Mouse (Mus musculus): ENCODE data around the gene Wdr48.

The Wdr48 gene

DNA sequence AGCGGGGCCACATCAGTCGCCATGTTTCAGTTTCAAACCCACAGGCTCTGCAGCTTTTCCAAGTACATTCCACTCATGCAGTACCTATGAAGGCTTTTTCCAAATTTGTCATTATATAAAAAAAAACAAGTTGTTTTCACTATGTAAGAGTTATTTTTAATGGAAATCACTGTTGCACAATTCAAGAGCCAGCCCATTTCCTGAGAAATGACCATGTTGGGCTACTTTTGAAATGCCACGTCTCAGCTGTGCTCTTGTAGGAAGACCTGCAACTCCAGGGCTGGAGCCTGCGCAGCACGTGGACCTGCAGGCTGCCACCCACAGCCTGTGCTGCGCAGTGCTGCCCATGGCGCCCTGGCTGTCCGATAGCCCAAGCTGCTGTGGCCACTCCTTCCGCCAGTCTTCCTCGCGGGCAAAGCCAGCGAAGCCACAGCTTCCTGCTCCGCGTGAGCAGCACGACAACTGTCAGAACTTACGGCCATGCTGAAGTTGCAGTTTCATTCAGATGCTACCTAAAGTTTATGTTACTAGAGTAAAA lies 30.5 kb downstream of the Wdr48 start:
- no peak for DNase-seq (ENCODE audit: low read depth, low spot score)

DNA sequence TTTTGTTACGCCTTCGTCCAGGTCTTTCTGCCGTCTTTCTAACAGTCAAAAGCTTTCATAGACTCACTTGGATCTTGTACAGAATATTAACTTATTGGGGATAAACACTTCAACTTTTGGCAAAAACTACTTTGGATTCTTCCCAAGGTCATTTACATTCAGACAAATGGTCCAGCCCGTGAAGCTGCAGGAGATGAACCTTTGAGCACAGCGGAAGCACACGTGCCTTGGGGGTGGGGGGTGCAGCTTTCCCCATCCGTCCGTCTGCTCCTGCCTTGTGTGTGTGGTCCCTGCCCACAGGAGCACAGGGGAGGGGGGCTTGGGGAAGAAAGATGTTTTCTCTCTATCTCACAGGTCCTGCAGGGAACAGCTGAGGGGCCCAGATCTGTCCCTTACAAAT lies 31.1 kb downstream of the Wdr48 start:
- no peak for DNase-seq (ENCODE audit: low read depth, low spot score)

DNA sequence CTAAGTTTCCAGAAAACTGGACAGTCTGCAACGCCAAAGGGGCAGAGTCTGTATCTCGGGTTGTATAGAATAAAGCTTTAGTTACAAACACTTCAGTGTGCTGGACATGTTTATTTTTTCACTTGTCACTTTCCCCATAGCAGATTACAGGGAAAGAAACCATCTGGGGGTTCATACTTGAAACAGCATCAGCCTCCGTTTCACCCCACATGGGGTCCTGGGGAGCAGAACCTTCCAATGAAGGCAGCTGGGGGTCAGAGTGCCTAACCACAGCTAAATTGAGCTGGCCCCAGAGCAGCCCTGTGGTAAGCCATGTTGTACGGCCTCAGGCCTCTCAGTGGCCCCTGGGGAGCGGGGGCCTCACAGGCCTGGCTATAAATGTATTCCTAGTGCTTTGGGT lies 31.8 kb downstream of the Wdr48 start:
- DNase-seq (ENCODE audit: low read depth, low spot score): no peak

DNA sequence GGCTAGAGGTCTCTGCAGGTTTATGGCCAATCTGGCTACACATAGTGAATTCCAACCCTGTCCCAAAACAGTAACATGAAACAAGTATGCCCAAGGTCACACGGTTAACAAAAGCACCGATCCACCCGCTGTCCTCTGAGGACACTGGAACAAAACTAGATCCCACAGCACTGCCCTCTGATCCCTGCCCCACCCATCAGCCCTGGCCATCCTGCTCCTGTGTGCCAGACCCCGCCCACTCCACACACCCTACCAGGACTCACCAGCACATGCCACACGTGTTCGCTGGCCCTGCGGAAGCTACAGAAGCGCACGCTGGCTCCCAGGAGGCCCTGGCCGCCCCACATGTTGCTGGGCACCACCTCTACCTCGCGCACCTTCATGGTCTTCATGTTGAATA lies 37.7 kb downstream of the Wdr48 start:
- no peak for DNase-seq (ENCODE audit: low read depth, low spot score)

DNA sequence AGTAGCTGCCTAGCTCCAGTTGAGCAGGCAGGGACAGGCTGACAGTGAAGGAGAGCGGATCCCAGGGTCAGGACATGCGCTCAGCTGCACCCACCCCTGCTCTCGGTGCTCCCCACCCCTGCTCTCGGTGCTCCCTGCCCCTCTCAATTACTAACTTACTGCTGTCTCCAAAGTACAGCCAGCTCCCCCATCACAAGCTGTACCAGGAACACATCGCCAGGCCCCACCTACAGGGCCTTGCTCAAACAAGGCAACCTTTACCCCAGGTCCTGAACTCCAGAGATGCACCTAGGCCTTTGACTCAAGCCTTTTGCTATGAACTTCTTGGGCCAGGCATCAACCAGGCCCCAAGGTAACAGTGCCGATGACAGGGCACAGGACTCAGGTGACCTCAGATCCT lies 39.0 kb downstream of the Wdr48 start:
- DNase-seq (ENCODE audit: low read depth, low spot score): no peak

DNA sequence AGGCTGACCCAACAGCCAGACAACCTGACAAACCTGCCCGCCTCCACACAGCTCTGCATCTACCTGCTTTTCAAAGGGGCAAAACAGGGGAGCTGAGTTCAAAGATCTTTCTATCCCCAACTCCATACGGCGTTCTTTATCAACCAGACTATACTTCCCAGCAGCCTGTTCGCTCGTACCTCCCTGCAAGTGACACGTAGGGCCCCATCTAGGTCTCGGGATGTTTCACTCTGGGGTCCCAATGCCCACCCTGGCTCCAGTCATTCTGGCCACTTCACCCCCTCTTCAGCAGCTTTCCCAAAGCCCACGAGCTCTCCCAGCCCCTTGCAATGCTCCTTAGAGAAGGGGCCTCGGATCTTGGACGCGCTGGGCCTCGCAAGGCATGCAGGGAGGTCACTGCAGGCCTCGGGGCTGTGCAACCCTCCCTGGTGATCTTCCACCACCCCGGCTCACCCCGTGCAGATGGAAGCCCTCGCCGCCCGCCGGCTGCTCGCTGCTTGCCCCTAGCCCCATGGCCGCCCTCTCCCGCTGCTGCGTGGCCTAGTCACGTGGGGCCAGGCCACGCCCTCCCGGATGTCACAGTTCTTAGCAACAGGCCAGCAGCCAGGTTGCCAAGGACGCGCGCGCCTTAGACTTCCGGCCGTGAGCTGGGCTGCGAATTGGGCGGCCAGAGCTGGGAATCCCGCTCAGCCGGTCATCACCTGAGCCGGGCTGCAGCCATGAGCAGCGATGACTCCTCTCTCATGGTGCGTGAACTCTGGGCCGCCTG lies 42.5 kb downstream of the Wdr48 start, which contains the start of the genes Gorasp1 and Ttc21a:
Gene Gorasp1, minus strand, starts transcription at position 561 of the 769 bp plus-strand sequence.
Gene Ttc21a, plus strand, starts transcription at position 602 of the 769 bp plus-strand sequence.
- peak; percentile 91 for DNase-seq (ENCODE audit: low read depth, low spot score)

DNA sequence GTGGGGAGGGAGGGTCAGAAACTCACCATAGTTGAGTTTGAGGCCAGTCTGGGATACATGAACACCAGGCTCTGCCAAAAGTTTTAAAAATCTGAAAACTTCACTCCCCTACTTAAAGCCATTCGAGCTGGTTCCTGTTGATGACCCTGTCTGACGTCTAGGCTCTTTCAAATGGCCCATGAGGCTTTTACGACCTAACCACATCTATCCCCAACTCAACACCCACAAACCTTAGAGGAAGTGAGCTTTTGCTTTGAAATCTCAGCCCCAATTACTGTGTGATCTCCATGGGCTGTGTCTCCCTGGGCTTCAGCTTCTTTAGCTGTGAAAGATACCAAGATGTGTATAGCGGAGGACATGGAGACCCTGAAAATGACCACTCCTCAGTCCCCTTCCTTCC lies 43.8 kb downstream of the Wdr48 start:
- no peak for DNase-seq (ENCODE audit: low read depth, low spot score)

DNA sequence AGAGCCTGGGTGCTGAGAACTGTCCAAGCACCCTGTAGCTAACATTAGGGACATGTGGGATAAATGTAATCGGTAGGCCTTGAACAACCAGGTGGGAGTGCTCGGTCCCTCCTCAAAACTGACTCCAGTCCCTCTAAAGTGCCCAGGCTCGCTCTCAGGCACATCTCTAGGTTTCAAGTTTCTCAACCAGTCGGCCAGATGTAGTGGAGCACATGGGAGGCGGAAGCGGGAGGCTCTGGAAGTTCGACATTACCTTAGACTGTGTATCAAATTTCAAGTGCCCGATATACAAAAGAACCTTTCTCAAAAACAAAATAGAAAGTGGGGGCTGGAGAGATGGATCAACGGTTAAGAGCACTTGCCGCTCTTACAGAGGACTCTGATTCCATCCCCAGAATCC lies 45.0 kb downstream of the Wdr48 start:
- no peak for DNase-seq (ENCODE audit: low read depth, low spot score)

DNA sequence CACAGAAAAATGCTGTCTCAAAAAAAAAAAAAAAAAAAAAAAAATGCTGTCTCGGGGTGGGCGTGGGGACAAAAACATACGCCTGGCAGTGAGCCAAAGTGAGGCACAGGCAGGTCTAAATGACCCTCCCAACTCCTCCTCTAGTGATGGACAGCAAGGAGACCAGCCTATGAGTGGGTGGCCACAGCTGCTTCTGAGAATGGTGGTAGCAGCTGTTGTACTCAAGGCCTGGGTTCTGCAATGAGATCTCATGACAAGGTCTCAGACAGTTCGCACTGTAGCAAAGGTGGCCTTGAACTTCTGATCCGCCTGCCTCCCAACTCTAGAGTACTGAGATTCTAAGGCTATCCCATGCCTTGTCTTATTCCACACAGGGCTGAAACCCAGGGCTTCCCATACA lies 46.7 kb downstream of the Wdr48 start:
- DNase-seq (ENCODE audit: low read depth, low spot score): no peak

DNA sequence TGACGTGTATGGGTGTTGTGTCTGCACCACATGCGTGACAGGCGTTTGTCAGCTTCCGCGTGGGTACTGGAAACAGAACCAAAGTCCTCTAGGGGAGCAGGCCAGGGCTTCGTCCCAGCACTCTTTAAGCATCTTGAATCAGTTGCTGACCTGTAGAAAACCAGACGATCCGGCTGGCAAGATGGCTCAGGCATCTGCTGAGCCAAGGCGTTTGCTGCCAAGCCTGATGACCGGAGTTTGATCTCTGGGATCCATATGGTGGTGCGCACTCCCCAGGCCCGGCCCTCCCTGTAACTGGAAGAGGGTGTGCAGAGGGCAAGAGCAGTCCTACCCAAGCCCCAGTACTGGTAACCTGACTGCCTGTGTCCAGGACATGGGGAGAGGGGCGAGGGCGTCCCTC lies 47.2 kb downstream of the Wdr48 start:
- no peak for DNase-seq (ENCODE audit: low read depth, low spot score)

DNA sequence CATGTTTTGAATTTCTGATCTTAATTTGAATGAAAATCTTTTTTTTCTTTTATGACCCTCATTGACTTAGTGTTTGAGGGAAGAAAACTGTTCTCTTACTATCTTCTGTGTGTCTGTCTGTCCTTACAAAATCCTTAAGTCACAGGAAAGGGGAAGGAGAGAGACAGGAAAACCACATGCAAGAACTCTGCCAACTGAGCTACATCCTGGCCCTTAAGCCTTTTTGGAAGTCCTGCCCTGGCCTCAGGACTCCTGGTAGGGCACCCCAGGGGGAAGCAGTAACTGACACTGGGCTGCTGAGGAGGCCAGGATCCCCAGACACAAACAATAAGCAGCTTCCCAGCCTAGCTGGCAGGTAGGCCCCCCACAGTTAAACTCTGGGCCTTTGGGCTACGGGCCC lies 48.6 kb downstream of the Wdr48 start:
- DNase-seq (ENCODE audit: low read depth, low spot score): no peak

DNA sequence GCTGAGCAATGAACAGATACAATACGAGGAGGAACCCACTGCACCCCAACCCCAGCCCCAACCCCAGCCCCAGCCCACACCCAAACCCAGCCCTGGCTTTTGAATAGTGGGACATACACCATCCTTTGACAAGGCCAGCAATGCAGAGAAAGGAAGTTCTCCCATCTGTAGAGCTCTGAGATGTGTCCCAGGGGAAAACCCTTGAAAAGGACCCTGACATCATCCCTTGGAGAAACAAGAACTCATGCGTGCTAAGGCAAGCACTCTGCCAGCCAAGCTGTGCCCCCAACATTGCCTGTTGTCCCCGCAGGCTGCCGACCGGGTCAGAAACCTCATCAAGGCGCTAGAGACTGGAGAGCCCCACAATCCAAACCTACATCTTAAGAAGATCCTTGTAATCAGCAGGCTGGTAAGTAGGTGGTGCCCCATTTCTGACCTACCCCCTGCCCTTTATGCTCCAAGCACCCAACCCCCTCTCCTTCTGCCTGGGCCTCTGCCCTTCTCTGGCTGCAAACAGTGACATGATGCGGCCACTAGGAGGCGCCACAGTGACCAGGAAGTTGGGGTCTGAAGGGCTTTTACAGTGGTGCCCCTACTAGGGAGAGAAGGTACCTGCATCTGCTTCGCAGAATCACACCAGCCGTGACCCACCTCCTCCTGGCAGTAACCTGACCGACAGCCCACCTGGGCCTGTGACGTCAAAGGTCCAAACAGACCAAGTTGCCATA lies 50.7 kb downstream of the Wdr48 start:
- no peak for DNase-seq (ENCODE audit: low read depth, low spot score)

DNA sequence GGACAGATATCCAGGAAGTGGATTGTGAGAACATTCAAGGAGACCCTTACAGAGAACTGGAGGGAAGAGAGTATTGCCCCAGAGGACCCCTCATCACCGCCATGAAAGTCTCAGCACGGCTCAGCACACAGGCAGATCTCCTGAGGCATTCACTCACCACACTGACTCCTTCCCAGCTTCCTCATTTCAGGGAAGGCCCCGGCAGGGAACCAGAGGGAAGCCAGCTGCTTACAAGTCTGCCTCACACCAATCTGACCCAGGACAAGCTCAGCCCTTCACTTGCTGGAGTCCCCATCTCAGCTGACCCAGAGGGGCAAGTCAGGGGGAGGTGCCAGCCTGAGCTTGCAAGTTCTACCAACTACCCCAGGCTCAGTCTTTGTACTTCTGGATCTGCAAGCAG lies 54.1 kb downstream of the Wdr48 start:
- DNase-seq (ENCODE audit: low read depth, low spot score): no peak

DNA sequence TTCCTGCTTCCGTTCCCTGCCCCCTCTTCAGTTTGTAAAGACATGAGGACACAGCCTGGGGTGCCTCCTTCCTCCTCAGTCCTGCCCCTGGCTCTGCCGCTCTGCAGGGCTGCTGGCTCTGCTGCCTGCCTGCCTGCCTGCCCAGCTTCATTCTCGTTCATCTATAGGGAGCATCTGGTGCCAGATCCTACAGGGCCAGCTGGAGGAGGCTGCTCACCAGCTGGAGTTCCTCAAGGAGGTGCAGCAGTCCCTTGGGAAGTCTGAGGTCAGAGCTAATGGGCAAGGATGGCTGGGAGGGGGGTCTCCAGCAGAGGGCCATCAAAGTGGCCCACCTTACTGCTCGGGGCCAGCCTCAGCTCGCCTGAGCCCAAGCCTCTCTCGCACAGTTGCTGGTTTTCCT lies 55.8 kb downstream of the Wdr48 start:
- no peak for DNase-seq (ENCODE audit: low read depth, low spot score)

DNA sequence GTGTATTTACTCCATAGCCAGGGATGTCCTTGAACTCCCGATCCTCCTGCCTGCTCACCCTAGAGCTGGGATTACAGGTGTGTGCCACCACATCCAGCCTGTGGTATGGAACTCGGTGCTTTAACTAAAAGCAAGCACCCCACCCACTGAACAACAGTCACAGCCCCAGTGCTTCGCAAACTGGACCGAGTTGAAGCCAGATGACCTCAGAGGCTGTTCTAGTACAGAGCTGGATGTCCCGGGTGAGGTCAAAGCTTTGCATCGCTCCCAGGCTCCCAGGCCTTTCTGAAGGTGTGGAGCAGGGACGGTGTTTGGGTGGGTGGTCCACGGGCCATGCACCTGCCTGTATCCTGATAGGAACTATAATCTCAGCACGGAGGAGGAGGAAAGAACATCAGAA lies 56.7 kb downstream of the Wdr48 start:
- no peak for DNase-seq (ENCODE audit: low read depth, low spot score)

DNA sequence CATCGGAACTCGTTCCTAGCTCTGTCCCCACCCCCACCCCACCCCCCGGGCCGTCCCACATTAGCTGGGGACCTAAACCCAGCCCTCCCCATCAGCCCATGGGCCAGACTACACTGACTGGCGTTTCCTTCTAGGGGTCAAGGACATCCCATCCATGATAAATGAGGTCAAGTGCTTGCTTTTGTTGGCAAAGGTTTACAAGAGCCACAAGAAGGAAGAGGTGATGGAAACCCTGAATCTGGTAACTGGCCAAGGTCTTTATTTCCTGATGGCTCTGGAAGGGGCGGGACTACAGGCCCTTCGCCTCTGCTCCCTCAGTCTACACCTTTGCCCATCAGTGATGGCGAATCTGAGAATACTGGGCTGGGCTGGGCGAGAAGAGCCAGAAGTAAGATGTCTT lies 64.2 kb downstream of the Wdr48 start:
- no peak for DNase-seq (ENCODE audit: low read depth, low spot score)

DNA sequence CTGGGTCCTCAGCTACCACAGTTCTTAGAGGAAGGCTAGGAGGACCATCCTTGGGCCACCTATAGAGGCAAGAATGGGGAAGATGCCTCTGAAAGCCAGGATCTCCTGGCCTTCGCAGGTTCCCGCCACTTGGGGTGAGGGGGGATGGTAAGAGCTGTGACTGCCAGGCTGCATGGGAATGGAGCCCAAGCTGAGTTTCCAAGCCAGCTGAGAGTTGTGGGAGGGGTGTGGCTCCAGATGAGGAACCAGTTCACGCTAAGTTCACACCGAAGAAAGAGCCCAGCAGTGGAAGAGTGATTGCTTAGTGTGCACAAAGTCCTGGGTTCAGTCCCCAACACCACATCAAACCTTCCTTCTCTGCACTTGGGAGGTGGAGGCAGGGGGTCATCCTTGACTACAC lies 67.5 kb downstream of the Wdr48 start:
- DNase-seq (ENCODE audit: low read depth, low spot score): no peak

DNA sequence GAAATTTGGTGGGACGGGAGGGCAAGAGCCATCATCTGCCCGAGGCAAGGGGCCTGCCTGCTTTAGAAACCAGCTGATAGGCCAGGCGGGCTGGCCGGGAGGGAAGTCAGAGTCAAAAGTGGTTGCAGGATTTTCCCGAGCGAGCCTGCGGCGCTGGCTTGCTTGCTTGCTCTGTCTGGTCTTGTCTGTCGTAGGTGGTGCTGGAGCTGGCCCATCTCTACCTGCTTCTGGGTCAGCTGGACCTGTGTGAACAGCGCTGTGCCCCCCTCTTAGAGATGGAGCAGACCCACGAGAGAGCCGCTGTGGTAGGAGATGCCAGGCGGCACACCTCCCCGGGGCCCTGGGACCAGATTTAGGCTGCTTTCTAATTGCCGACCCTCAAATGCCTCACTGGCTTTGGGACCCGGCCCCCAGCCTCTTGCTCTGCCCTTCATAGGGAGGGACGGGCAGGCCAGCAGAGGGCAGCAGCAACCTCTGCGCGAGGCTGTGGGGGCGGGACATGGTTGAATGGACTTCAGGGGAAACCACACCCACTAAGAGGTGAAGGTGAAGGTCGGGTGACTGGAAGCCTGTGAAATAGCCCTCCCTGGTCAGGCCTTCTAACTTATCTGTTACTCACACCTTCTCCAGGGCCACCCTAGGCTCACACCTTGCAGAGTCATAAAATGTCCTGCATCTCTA lies 68.4 kb downstream of the Wdr48 start:
- no peak for DNase-seq (ENCODE audit: low read depth, low spot score)

DNA sequence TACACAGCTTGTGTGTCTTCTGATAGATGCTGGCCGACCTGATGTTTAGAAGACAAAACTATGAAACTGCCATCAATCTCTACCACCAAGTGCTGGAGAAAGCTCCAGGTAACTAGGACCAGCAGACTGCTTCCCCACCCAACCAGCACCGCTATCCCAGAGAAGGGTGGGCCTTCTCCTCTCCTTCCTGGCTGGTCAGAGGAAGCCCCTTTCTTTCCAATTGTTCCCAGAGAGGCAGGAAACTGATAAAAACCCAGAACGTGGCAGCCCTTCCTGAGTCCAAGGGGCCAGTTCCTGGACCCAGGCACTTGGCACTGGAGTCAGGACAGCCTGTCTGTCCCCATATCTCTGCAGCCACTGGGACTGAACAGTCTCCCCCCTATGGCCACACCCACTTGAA lies 69.5 kb downstream of the Wdr48 start:
- DNase-seq (ENCODE audit: low read depth, low spot score): no peak

DNA sequence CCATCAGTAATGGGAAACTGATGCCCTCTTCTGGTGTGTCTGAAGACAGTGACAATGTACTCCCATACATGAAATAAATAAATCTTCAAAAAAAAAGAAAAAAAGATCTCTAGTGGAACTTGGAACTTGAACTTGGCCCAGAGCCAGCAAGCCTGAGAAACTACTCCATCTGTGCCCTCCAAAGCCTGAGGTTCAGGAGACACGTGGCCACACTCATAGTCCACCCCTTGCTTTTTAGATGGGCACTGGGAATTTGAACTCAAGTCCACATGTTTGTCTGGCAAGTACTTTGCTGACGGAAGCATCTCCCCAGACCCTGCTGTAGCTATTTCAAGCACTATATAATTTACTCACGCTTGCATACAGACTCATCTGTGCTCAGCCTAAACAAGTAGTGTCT lies 70.5 kb downstream of the Wdr48 start:
- DNase-seq (ENCODE audit: low read depth, low spot score): no peak

DNA sequence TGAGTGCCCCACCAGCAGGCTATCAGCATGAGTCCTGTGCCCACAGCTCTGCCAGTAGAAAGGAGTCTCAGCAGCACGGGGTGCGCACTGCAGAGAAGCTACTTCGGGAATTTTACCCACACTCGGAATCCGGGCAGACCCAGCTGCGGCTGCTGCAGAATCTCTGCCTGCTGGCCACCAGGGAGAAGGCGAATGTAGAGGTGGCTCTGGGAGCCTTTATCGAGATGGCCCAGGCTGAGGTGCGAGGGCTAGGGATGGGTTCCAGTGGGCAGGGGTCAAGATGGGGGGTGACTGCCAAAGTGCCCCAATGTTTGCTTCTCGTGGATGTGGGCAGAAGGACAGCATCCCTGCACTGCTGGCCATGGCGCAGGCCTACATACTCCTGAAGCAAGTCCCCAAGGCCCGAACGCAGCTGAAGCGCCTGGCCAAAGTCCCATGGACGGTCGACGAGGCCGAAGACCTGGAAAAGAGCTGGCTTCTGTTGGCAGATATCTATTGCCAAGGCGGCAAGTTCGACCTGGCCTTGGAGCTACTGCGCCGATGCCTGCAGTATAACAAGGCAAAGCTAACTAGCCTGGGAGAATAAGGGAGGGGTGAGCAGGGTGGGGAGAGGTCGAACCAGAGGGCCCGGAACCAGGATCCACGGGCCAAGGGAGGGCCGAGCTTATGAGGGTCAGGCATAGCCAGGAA lies 71.7 kb downstream of the Wdr48 start:
- DNase-seq (ENCODE audit: low read depth, low spot score): no peak

DNA sequence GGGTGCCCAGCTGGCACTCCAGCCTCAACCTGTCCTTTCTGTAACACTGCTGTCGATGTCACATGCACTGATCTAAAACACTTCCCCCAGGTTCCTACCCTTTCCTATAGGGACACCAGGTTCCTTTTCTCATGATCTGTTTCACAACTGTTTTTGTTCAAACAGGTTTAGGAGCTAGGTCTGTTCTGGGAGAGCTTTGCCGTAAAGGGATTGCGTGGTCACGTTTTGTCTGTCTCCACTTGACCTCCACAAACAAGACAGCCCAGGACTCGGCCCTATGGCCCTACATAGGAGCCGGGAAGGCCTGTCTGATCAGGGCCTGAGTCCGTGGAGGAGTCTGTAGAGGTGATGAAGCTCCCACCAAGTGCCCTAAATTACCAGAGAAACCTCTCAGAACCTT lies 75.1 kb downstream of the Wdr48 start:
- no peak for DNase-seq (ENCODE audit: low read depth, low spot score)
